Mouse (Mus musculus) kidney, adult 2 months (tissue): ENCODE results near the gene Nsun3.

Experiments
- CTCF ChIP-seq: fragments of 200-500 bp; conservative IDR thresholded peaks from 2 replicates; pipeline ENCODE4 v1.5.1; 2011; ENCODE audit warnings: low read depth, mild to moderate bottlenecking, control low read depth, low read length, moderate library complexity, mixed read lengths; ENCODE audit not compliant: insufficient read depth, insufficient read length
- POLR2A ChIP-seq: fragments of 200-500 bp; IDR thresholded peaks from one replicate; pipeline ENCODE4 v1.6.1; 2011; ENCODE audit warnings: low read depth, low read length, control low read depth

- no peak for TF ChIP-seq POLR2A
- TF ChIP-seq CTCF: no peak
These were observed 100.5 kb downstream of the Nsun3 start for GRCm38 (mm10) chr16:62686073-62686472.
